Mouse (Mus musculus) hindbrain, postnatal 0 days (tissue): ENCODE measurements at regions not wholly inside any gene's neighbourhood (a gene's known extent, or its start where the extent isn't known, plus 50 kb on each side); places are given as distances from the start of the nearest gene placed in this dataset.

Experiments
- ATAC-seq: fragments of 200-750 bp; cut with Nextera tagmentation; 2 replicates; pipeline ENCODE4 v1.8.0; 2017; ENCODE audit warnings: mild to moderate bottlenecking, moderate TSS enrichment, moderate library complexity
- DNase-seq: peaks from one replicate; pipeline ENCODE4 v3.0.0-alpha.2; 2015; ENCODE audit warnings: low spot score
- H3K27ac ChIP-seq: fragments of 300-500 bp; sonication (generic); 2 replicates; pipeline ENCODE4 v1.5.1; 2014; ENCODE audit warnings: mild to moderate bottlenecking
- H3K27me3 ChIP-seq: fragments of 300-500 bp; sonication (generic); 2 replicates; pipeline ENCODE4 v1.6.1; 2014; ENCODE audit warnings: low read length, mixed read lengths; ENCODE audit not compliant: insufficient read depth
- H3K36me3 ChIP-seq: fragments of 300-500 bp; sonication (generic); 2 replicates; pipeline ENCODE4 v1.6.1; 2014; ENCODE audit warnings: low read length, mixed read lengths; ENCODE audit not compliant: insufficient read depth
- H3K4me1 ChIP-seq: fragments of 300-500 bp; sonication (generic); 2 replicates; pipeline ENCODE4 v1.6.1; 2014; ENCODE audit warnings: antibody characterized with exemption, low read length, mixed read lengths; ENCODE audit not compliant: insufficient read depth
- H3K4me2 ChIP-seq: fragments of 300-500 bp; sonication (generic); 2 replicates; pipeline ENCODE4 v1.6.1; 2014; ENCODE audit warnings: low read depth, mild to moderate bottlenecking, low read length, moderate library complexity, mixed read lengths
- H3K4me3 ChIP-seq: fragments of 300-500 bp; sonication (generic); 2 replicates; pipeline ENCODE4 v1.5.1; 2014; ENCODE audit warnings: low read length
- H3K9ac ChIP-seq: fragments of 300-500 bp; sonication (generic); replicated peaks from 2 replicates; pipeline ENCODE4 v1.6.1; 2014; ENCODE audit warnings: mild to moderate bottlenecking, low read length, moderate library complexity, mixed read lengths
- H3K9me3 ChIP-seq: fragments of 300-500 bp; sonication (generic); 2 replicates; pipeline ENCODE4 v1.6.1; 2016; ENCODE audit warnings: low read length, mixed read lengths
- CTCF ChIP-seq: IDR thresholded peaks from 2 replicates; pipeline ENCODE4 v1.5.1; 2016; ENCODE audit warnings: antibody characterized with exemption, control low read depth, low read depth
- WGBS: fragments of 180-500 bp; shearing (Covaris S2); extraction: QIAGEN DNeasy Blood & Tissue Kit; methylation state at CpG from one replicate; pipeline ENCODE4 v1.1.7; 2014; 5-methylcytosine and 5-hydroxymethylcytosine counted together

DNA sequence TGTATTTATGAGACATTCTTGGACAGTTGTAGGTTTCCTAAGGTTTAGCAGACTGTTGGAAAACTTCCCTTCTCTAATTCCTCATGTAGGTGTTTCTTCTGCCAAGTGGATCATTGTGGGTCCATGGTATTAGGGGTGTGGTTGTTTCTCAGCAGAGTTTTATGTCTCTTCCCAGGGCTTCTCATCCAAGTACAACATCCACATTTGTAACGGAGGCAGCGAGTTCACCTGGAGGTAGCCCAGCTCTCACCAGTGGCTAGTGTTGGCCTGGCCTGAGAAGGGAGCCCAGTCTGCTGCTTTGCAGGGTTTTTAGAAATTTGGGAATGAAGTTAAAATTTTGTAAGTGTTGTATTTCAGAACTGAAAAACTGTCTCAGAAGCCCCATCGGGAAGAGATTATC, 122.4 kb downstream of the Wnt5a start:
- H3K9ac ChIP-seq = no peak overlapping the region

DNA sequence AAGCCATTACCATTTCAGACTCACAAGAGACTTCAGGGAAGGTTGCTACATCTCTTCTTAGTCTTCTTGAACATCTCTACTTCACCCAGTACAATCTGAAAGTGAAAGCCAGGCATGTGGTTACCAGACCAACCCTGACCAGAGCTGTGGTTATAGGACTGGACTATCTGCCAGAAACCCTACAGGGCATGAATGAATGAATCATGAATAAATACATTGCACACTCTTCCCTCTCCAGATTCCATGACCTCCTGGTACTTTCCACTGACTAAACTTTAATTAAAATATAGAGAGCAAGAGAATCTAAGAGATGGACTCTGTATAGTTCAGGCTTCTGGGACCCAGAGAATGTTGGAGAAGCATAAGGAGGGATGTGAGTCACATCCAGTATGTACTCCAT, 130.6 kb downstream of the Wnt5a start:
- ATAC-seq (no peak), DNase-seq (no peak)
- TF ChIP-seq CTCF = no peak
- H3K9ac ChIP-seq = no peak overlapping the region
- no peaks in the 10 kb centered on the region for H3K4me1 ChIP-seq
- no peak overlapping the region for H3K4me2 ChIP-seq
- H3K27me3 ChIP-seq = no peaks in the 10 kb centered on the region
- no peaks in the 10 kb centered on the region for H3K9me3 ChIP-seq
- no peak overlapping the region for H3K4me3 ChIP-seq
- no peaks in the 10 kb centered on the region for H3K36me3 ChIP-seq
- H3K27ac ChIP-seq = no peak overlapping the region

More for the DNA sequence above, 122.4 kb downstream of the Wnt5a start:
- no peak for TF ChIP-seq CTCF
- Histone ChIP-seq H3K27ac (no peak overlapping the region), H3K36me3 (no peaks in the 10 kb centered on the region), H3K4me3 (no peak overlapping the region), H3K9me3 (no peaks in the 10 kb centered on the region), H3K4me2 (no peak overlapping the region), H3K27me3 (no peaks in the 10 kb centered on the region), H3K4me1 (no peaks in the 10 kb centered on the region)
- DNase-seq (no peak), ATAC-seq (no peak)
- WGBS = 94% methylated on average over 3 of the region's 3 CpGs

DNA sequence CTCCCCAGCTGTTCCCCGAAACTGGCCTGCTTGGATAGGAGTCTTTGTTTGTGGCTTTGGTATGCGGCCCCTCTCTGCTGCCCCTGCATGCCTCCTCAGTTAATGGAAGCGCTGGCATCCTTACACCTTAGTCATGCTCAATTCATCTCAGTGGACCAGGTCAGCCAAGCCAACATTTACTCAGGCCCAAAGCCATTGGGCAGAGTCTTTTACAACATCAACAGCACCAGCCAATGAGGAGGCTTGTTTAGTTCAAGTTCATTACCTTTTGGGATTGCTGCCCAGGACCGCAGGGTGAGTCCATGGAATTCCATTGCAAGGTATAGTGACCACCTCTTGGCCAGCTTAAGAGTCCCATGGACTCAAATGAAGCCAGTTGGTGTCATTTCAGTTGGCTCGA, 134.5 kb downstream of the Wnt5a start:
- H3K4me2 ChIP-seq = no peak overlapping the region

DNA sequence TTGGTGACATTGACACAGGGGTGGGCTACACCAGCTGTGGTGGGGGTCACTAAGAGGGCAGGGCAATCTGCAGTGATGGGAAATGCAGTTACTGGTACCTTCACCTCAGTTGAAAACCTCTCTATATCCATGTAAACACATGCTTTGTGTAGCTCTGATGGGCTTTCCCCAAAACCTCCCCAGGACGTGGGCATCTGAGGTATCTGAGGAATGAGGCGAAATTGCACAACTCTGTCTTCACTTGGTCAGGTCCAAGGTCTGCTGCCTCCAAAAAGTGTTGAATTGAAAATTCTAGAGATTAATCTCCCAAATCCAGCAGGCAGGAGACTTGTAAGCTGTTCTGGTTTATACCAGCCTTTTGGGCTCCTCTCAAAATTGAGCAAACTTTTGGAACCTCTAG, 141.3 kb downstream of the Wnt5a start:
- Histone ChIP-seq H3K27me3 (no peaks in the 10 kb centered on the region), H3K36me3 (no peaks in the 10 kb centered on the region), H3K27ac (no peak overlapping the region), H3K9ac (no peak overlapping the region), H3K4me3 (no peak overlapping the region), H3K9me3 (no peaks in the 10 kb centered on the region), H3K4me1 (no peaks in the 10 kb centered on the region), H3K4me2 (no peak overlapping the region)
- DNase-seq = no peak
- no peak for TF ChIP-seq CTCF
- WGBS = 87% methylated on average over 2 of the region's 2 CpGs
- ATAC-seq = no peak

More for the DNA sequence above, 134.5 kb downstream of the Wnt5a start:
- no peak overlapping the region for H3K9ac ChIP-seq
- no peaks in the 10 kb centered on the region for H3K27me3 ChIP-seq
- H3K27ac ChIP-seq = no peak overlapping the region
- no peaks in the 10 kb centered on the region for H3K9me3 ChIP-seq
- no peak for ATAC-seq
- no peak for DNase-seq
- WGBS = 85% methylated on average over 5 of the region's 5 CpGs
- H3K4me3 ChIP-seq = no peak overlapping the region
- no peaks in the 10 kb centered on the region for H3K4me1 ChIP-seq
- H3K36me3 ChIP-seq = no peaks in the 10 kb centered on the region
- TF ChIP-seq CTCF = no peak

DNA sequence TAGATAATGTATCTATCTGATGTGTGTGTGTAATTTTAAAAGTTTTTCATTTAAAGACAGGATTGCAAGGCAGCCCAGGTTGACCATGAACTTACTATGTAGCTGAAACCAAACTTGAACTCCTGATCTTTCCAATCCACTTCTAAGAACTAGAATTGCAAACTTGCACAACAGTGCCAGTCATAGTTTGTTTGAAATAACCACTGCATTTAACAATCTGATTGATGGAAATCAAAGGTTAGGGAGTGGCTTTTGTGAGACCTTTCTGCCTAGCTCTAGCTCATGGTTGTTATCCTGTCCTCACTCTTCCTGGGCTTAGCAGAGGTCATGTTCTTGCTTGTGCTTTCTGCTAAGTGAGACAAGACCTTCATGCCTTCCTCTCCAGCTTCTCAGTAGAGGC, 144.9 kb downstream of the Wnt5a start:
- no peak for TF ChIP-seq CTCF
- H3K4me3 ChIP-seq = no peak overlapping the region
- no peak for ATAC-seq

DNA sequence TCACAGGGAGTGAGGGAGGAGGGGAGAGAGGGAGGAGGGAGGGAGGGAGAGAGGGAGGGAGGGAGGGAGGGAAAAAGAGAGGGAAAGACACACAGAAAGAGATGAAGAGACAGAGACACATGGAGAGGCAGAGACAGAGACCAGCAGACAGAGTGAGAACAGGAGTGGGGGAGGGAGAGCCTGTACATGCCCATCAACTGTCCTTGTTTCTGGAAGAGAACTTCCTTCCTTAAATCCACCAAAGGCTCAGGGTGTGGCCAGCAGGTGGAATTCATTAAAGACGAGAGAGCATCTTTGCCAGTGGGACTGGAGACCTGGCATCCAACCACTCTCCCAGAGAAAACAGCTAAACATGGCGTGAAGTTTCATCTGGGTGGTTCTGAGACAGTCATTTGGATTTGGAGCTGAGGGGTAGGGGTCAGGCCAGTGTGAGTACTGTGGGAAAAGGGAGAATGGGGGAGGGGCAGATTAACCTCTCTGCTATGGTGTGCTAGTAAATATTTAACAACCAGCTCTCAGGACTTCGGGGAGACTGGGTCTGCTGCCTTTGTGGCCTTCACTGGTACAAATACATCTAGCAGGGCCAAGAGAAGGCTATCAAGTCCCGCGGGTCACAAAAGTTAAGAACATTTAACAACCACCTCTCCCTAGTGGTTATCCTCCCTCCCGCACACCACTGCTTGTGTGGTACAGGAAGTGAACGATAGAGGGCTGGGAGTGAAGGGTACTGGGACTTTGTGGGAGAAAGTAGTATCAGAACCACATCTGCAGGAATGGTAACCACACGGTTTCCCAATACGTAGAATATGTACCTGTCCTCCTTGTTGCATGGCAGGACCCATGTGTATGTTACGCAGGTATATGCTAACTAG, 148.7 kb downstream of the Wnt5a start:
- 74% methylated on average over 10 of the region's 10 CpGs for WGBS
- no peaks in the 10 kb centered on the region for H3K9me3 ChIP-seq
- no peak overlapping the region for H3K27ac ChIP-seq
- H3K4me1 ChIP-seq = no peaks in the 10 kb centered on the region
- no peak for TF ChIP-seq CTCF
- no peak for ATAC-seq
- DNase-seq = no peak
- no peak overlapping the region for H3K9ac ChIP-seq
- H3K27me3 ChIP-seq = no peaks in the 10 kb centered on the region
- H3K4me2 ChIP-seq = no peak overlapping the region
- no peak overlapping the region for H3K4me3 ChIP-seq
- no peaks in the 10 kb centered on the region for H3K36me3 ChIP-seq

More for the DNA sequence above, 144.9 kb downstream of the Wnt5a start:
- no peak for DNase-seq
- Histone ChIP-seq H3K4me1 (no peaks in the 10 kb centered on the region), H3K9ac (no peak overlapping the region), H3K4me2 (no peak overlapping the region), H3K27ac (no peak overlapping the region), H3K9me3 (no peaks in the 10 kb centered on the region), H3K36me3 (no peaks in the 10 kb centered on the region), H3K27me3 (no peaks in the 10 kb centered on the region)

DNA sequence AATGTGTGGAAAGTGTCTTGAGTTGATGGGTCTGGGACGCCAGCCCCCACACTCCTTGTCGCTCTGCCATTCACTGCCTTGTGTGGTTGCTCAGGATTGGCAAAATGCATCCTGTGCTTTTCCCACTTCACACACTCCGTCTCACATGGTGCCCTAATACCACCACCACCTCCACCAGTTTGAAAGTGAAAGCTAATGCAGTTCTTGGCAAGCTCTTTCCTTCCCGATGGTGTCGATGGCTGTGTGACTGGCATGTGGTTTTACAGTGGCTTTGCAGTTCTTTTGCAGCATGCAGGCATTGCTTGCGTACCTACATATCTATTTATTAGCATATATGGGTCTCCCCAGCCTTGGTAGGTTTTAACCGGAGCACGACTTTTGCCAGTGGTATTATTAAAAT, 152.7 kb downstream of the Wnt5a start:
- Histone ChIP-seq H3K27ac (no peak overlapping the region), H3K36me3 (no peaks in the 10 kb centered on the region), H3K4me3 (no peak overlapping the region), H3K27me3 (no peaks in the 10 kb centered on the region), H3K9me3 (no peaks in the 10 kb centered on the region), H3K4me2 (no peak overlapping the region), H3K4me1 (peaks cover 8% of the 10 kb centered on the region; the same call in 1 of the 2 replicates), H3K9ac (no peak overlapping the region)
- TF ChIP-seq CTCF = no peak
- ATAC-seq = no peak
- 80% methylated on average over 8 of the region's 8 CpGs for WGBS
- DNase-seq = no peak
